Mouse (Mus musculus) stomach, postnatal 0 days (tissue): ENCODE data around the gene Gm17334. TPM values are rescaled to one million over a fixed set of nuclear protein-coding genes. Genes with fewer than 3 reads are reported as not detected.

Experiments
- ATAC-seq: fragments of 200-750 bp; cut with Nextera tagmentation; 2 replicates; pipeline ENCODE4 v1.8.0; 2017; ENCODE audit not compliant: low FRiP score, low TSS enrichment
- DNase-seq: peaks from one replicate; pipeline ENCODE4 v3.0.0-alpha.2; 2016; ENCODE audit warnings: low spot score
- H3K27ac ChIP-seq: fragments of 300-500 bp; sonication (generic); replicated peaks from 2 replicates; pipeline ENCODE4 v1.5.1; 2014; ENCODE audit warnings: mild to moderate bottlenecking, control low read depth
- H3K27me3 ChIP-seq: fragments of 300-500 bp; sonication (generic); 2 replicates; pipeline ENCODE4 v1.6.1; 2014; ENCODE audit warnings: low read length; ENCODE audit not compliant: control insufficient read depth, insufficient read depth
- H3K36me3 ChIP-seq: fragments of 300-500 bp; sonication (generic); 2 replicates; pipeline ENCODE4 v1.6.1; 2014; ENCODE audit warnings: low read length, mixed read lengths; ENCODE audit not compliant: control insufficient read depth, insufficient read depth
- H3K4me1 ChIP-seq: fragments of 300-500 bp; sonication (generic); replicated peaks from 2 replicates; pipeline ENCODE4 v1.6.1; 2014; ENCODE audit warnings: antibody characterized with exemption; ENCODE audit not compliant: control insufficient read depth, insufficient read depth
- H3K4me2 ChIP-seq: fragments of 300-500 bp; sonication (generic); replicated peaks from 2 replicates; pipeline ENCODE4 v1.6.1; 2014; ENCODE audit warnings: low read depth, mild to moderate bottlenecking, control low read depth, moderate library complexity
- H3K4me3 ChIP-seq: fragments of 300-500 bp; sonication (generic); 2 replicates; pipeline ENCODE4 v1.5.1; 2014; ENCODE audit warnings: low read depth, low read length, control low read depth
- H3K9ac ChIP-seq: fragments of 300-500 bp; sonication (generic); 2 replicates; pipeline ENCODE4 v1.6.1; 2014; ENCODE audit warnings: mild to moderate bottlenecking, low read length, control low read depth, mixed read lengths
- H3K9me3 ChIP-seq: fragments of 300-500 bp; sonication (generic); 2 replicates; pipeline ENCODE4 v1.6.1; 2016; ENCODE audit warnings: low read length; ENCODE audit not compliant: control insufficient read depth
- CTCF ChIP-seq: IDR thresholded peaks from 2 replicates; pipeline ENCODE4 v1.5.1; 2016; ENCODE audit warnings: antibody characterized with exemption, low read depth, mild to moderate bottlenecking, moderate library complexity
- EP300 ChIP-seq: optimal IDR thresholded peaks from 2 replicates; pipeline ENCODE3; 2016; ENCODE audit warnings: antibody characterized with exemption
- WGBS: fragments of 180-500 bp; shearing (Covaris S2); extraction: QIAGEN DNeasy Blood & Tissue Kit; methylation state at CpG from one replicate; pipeline ENCODE4 v1.1.7; 2014; 5-methylcytosine and 5-hydroxymethylcytosine counted together
- polyA plus RNA-seq: library from polyadenylated mRNA; unstranded; fragments of >200 nt; fragmentation: Nextera tagmentation; extraction: Ambion mirVana; gene quantifications from 2 replicates; pipeline ENCODE4 v1.2.1, GENCODE M21; 2015

The Gm17334 gene
- polyA plus RNA-seq, 1 experiment from 2014 or later = 0.17 TPM

DNA sequence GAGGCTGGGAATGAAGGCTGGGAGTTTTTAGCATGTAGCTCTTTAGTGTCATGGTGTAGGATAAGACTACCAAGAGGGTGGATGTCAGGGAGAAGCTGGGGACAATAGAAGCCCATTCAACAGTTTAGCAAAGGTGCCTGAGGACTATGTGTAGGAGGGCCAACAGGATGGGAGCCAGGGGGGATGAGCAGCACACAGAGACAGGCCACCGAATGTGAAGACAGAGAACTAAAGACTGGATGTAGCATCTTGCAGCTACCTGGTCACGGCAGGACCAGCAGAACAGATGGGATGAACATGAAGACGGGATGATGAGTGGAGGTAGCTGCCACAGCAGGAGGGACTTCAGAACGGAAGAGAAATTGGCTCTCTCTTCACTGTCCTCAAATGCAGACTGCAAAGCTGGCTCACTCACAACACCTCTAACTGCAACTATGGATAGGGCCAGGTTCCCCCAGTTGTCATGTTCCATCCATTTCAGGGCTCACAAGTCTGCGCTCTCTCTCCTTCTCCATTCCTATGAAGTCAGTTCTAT, 43.9 kb upstream of the Gm17334 start:
- no peak overlapping the region for H3K4me3 ChIP-seq
- TF ChIP-seq EP300 = no peak
- TF ChIP-seq CTCF = no peak
- ATAC-seq (no peak), DNase-seq (no peak)
- 93% methylated on average over 5 of the region's 5 CpGs for WGBS
- H3K36me3 ChIP-seq = no peaks in the 10 kb centered on the region
- H3K27me3 ChIP-seq = no peaks in the 10 kb centered on the region
- H3K27ac ChIP-seq = no peak overlapping the region
- H3K4me1 ChIP-seq = no peaks in the 10 kb centered on the region
- no peaks in the 10 kb centered on the region for H3K9me3 ChIP-seq
- no peak overlapping the region for H3K4me2 ChIP-seq
- no peak overlapping the region for H3K9ac ChIP-seq

DNA sequence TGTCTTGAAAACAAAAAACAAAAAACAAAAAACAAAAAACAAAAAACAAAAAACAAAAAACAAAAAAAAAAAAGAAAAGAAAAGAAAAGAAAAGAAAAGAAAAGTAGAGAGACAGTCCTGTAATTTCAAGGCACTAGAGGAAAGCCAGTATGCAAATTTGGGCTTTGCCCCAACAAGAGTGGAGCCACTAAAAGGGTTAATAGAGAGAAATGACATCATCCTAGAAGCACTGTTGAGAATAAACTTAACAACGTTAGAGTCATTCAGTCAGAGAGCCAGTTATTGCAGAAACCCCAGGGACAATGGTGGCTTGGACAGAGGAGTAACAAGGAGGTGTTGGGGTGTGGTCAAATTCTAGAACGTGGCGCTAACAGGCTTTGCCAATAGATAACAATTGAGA, 41.8 kb upstream of the Gm17334 start:
- Histone ChIP-seq H3K4me2 (no peak overlapping the region), H3K9ac (no peak overlapping the region), H3K27ac (no peak overlapping the region), H3K9me3 (no peaks in the 10 kb centered on the region), H3K27me3 (no peaks in the 10 kb centered on the region), H3K36me3 (no peaks in the 10 kb centered on the region), H3K4me1 (no peaks in the 10 kb centered on the region), H3K4me3 (no peak overlapping the region)
- DNase-seq = no peak
- TF ChIP-seq EP300 (no peak), CTCF (no peak)
- no peak for ATAC-seq
- WGBS = 49% methylated on average over 3 of the region's 3 CpGs

DNA sequence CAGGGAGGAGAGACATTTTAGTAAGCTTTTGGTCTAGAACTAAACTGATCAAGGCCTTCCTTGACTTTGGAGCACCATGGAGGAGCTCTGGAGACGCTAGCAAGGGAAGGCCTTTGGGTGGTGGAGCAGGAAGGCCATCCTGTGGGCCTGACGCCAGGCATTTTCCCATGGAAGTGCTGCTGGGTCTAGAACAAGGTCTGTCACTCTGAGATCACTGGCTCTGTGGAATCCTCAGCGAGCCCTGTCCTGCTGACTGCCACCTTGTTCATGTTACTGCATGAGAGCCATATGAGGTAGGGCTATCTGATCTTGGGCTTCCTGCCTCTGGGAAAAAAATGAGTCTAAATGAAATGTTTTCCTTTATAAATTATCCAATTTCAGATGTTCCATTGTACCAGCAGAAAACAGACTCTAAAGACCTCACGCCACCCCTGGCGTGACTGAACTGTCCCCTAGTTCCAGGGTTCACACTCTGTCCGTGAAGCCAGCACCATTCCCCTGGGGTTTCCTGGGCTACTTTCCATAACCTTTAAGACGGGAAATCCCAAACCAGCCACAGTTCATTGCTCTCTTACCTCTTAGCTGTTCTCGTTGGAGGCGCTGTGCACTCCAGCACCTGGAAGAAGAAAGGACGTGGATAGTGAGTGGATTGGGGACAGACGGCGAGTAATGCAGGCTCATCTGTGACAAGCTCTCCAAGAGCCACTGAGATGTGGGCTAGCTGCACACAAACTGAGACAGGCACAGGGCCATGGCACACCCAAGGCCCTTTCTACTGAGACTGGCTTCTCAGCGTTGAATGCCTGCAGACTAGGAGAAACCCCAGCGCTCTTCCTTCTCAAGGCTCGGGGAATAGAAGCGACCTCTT, 40.2 kb upstream of the Gm17334 start:
- H3K36me3 ChIP-seq = no peaks in the 10 kb centered on the region

DNA sequence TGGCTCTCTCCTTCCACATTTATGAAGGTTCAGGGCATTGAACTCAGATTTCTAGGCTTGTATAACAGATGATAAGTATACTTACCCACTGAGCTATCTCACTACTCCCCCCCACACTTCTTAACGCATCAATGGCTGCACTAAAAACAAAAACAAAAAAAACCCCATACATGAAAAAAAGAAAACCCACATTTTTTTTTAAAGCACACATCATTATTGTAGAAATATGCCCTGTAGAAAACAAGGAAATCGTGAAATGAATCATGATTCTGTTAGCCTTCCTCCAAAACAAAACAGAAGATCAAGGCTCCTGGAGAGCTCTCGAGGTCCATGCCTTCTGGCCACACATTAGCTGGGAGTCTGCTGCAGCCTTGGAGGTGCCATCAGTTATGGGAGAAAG, 38.3 kb upstream of the Gm17334 start:
- Histone ChIP-seq H3K4me1 (no peaks in the 10 kb centered on the region), H3K9ac (no peak overlapping the region), H3K27ac (no peak overlapping the region), H3K36me3 (no peaks in the 10 kb centered on the region), H3K4me2 (no peak overlapping the region), H3K4me3 (no peak overlapping the region), H3K27me3 (no peaks in the 10 kb centered on the region), H3K9me3 (no peaks in the 10 kb centered on the region)
- ATAC-seq (no peak), DNase-seq (no peak)
- WGBS = 82% methylated on average over 3 of the region's 3 CpGs
- TF ChIP-seq CTCF (no peak), EP300 (no peak)

More for the DNA sequence above, 40.2 kb upstream of the Gm17334 start:
- Histone ChIP-seq H3K9ac (no peak overlapping the region), H3K4me2 (no peak overlapping the region), H3K4me1 (no peaks in the 10 kb centered on the region), H3K27me3 (no peaks in the 10 kb centered on the region), H3K4me3 (no peak overlapping the region), H3K27ac (no peak overlapping the region), H3K9me3 (no peaks in the 10 kb centered on the region)
- DNase-seq (no peak), ATAC-seq (no peak)
- TF ChIP-seq EP300 = no peak
- TF ChIP-seq CTCF = no peak
- WGBS = 80% methylated on average over 16 of the region's 16 CpGs

DNA sequence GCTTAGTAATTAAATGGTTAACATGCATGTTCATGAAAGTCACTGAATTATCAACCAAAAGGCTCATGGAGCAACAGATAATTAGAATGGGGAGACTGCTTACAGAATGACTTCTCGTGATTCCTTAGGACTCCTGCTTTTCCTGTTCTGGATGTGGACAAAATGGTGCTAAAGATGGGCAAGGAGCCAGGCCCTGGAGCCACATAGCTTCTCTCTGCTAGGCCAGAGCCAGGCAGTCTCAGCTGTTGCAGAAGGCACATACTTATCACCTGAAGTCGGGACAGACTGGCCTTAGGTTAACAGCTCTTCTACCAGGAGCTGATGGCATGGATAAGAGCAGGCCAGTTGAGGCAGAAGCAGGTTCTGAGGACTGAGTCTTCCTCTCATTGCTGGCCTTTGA, 37.8 kb upstream of the Gm17334 start:
- ATAC-seq = no peak
- no peak overlapping the region for H3K4me3 ChIP-seq
- H3K9ac ChIP-seq = no peak overlapping the region
- no peaks in the 10 kb centered on the region for H3K36me3 ChIP-seq
- no peaks in the 10 kb centered on the region for H3K9me3 ChIP-seq
- no peaks in the 10 kb centered on the region for H3K27me3 ChIP-seq
- 36% methylated on average over 2 of the region's 2 CpGs for WGBS
- TF ChIP-seq EP300 = no peak
- TF ChIP-seq CTCF = no peak
- no peak overlapping the region for H3K4me2 ChIP-seq
- DNase-seq = no peak
- H3K4me1 ChIP-seq = no peaks in the 10 kb centered on the region
- no peak overlapping the region for H3K27ac ChIP-seq

DNA sequence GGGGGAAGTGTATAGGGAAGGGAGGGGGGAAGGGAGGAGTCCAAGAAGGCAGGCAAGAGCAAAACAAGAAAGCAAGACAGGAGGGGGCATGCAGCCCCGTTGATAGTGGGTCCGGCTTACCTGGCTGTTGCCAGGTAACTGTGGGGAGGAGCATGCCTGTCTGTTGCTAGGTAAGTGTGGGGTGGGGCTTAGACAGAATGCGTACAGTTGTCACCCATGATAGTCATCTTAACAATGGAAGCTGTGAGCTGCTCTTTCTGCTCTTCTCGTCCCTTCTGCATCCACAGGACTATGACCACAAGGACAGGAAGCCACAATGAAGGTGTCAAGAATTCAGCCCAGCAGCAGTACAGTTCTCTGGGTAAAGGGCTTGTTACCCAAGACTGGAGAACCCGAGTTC, 37.2 kb upstream of the Gm17334 start:
- TF ChIP-seq CTCF (no peak), EP300 (no peak)
- no peak for DNase-seq
- Histone ChIP-seq H3K9me3 (no peaks in the 10 kb centered on the region), H3K4me2 (no peak overlapping the region), H3K27ac (no peak overlapping the region), H3K36me3 (no peaks in the 10 kb centered on the region), H3K27me3 (no peaks in the 10 kb centered on the region), H3K9ac (no peak overlapping the region), H3K4me1 (no peaks in the 10 kb centered on the region), H3K4me3 (no peak overlapping the region)
- ATAC-seq = no peak
- WGBS = 46% methylated on average over 5 of the region's 5 CpGs
